Mouse (Mus musculus) testis, adult 2 months (tissue): ENCODE results near the gene Smap1.

ENCODE experiments used
- CTCF ChIP-seq: fragments of 200-500 bp; IDR thresholded peaks from 2 replicates; pipeline ENCODE4 v1.5.1; 2012; ENCODE audit warnings: low read depth, mild to moderate bottlenecking, inconsistent platforms, low read length, moderate library complexity; ENCODE audit not compliant: control insufficient read depth, insufficient read depth, insufficient replicate concordance
- POLR2A ChIP-seq: fragments of 200-500 bp; IDR thresholded peaks from 2 replicates; pipeline ENCODE4 v1.6.1; 2012; ENCODE audit warnings: low read depth, mild to moderate bottlenecking, inconsistent platforms, low read length, moderate library complexity; ENCODE audit not compliant: control insufficient read depth

DNA sequence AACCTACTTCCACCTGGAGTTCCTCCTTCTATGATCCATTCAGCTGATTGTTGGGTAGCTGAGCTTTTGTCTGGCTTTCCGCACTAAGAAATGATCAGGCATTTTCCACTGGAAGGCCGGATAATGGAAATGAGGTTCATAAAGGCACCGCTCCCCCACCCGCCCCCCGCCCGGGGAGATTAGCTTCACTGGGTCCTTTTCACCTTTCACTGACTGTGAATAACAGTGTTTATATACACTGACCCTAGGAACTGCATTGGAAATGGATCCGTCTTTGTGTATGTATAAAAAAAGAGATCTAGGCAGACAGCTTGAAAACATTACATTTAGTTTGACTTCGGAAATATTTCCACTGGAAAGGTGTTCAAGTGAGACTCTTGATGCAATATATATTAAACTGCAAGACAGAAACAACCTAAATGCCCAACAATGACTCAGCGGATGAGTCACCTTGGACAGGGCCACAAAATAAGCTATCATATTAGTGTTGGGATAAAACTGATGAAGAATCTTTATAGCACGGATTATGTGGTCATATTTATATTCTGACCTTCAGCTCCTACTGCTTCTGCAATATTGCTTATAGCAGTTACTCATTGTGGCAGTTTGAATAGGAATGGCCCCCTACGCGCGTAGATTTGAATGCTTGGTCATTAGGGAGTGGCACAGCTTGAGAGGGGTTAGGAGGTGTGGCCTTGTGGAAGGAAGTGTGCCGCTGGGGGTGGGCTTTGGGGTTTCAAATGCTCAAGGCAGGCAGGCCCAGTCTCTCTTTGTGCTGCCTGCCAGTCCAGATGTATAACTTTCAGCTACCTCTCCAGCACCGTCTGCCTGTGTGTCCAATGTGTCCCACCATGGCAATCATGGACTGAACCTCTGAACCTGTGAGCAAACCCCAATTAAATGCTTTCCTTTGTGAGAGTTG, 26.9 kb upstream of the Smap1 start:
- TF ChIP-seq CTCF (no peak), POLR2A (no peak)
